ENCODE assay signal across 12 mouse cellular contexts in genomic region chr4:118131329-118131728, GRCm38 (mm10).
"Had no signal": no experiment of that assay in that cellular context is flagged by ENCODE, and none has a peak within 500 bp of the region (broad histone marks: within the 10 kb centered on the region; RNA-seq: fewer than 3 reads in every experiment).

No protein-coding gene starts in this region.

- H3K9me3 ChIP-seq: limb, embryonic 10.5 days; neural tube, embryonic 12.5 days; stomach, embryonic 15.5 days had no signal

- H3K9ac ChIP-seq: liver, embryonic 14.5 days; neural tube, embryonic 12.5 days; stomach, embryonic 15.5 days had no signal

- H3K27me3 ChIP-seq: neural tube, embryonic 12.5 days; stomach, embryonic 15.5 days had no signal

- ATAC-seq: lung, postnatal 0 days had no signal

- DNase-seq: kidney, adult 8-10 months; kidney, postnatal 25 days; lung, adult 2 months; lung, postnatal 36 days; midbrain, embryonic 14.5 days; thymus, postnatal 4 days had no signal

- H3K27ac ChIP-seq: left cerebral cortex, adult 2 months; limb, embryonic 10.5 days; liver, embryonic 14.5 days; neural tube, embryonic 12.5 days; stomach, embryonic 15.5 days had no signal

- H3K4me3 ChIP-seq: left cerebral cortex, adult 2 months; limb, embryonic 10.5 days; neural tube, embryonic 12.5 days; stomach, embryonic 15.5 days had no signal

- H3K4me2 ChIP-seq: neural tube, embryonic 12.5 days; stomach, embryonic 15.5 days had no signal
